Mouse (Mus musculus): ENCODE measurements at regions not wholly inside any gene's neighbourhood (a gene's known extent, or its start where the extent isn't known, plus 50 kb on each side); places are given as distances from the start of the nearest gene placed in this dataset.

GRCm38 (mm10) chr11:32907520-32908233 is 83.3 kb upstream of the Smim23 start:
- no peaks in the 10 kb centered on the region for H3K27me3 ChIP-seq (ENCODE audit: control insufficient read depth, insufficient read depth, low read length)
- no peak overlapping the region for H3K27ac ChIP-seq (ENCODE audit: low read depth, low read length)
- WGBS = 46% methylated on average over 10 of the region's 10 CpGs
- ATAC-seq (ENCODE audit: low FRiP score, low TSS enrichment) = 0 out of 2 replicates have a peak, but pooled peaks have one; percentile 68
- H3K4me3 ChIP-seq (ENCODE audit: low read length) = no peak overlapping the region
- no peak overlapping the region for H3K4me2 ChIP-seq (replicated peaks; ENCODE audit: low read depth, low read length)
- H3K9me3 ChIP-seq (ENCODE audit: control insufficient read depth, low read length) = no peaks in the 10 kb centered on the region
- peaks cover 8% of the 10 kb centered on the region for H3K4me1 ChIP-seq (ENCODE audit: control insufficient read depth, insufficient read depth, low read length)
- no peaks in the 10 kb centered on the region for H3K36me3 ChIP-seq (ENCODE audit: control insufficient read depth, insufficient read depth, low read length)
- no peak overlapping the region for H3K9ac ChIP-seq (ENCODE audit: low read depth, low read length)

- Histone ChIP-seq H3K27me3 (ENCODE audit: control insufficient read depth, insufficient read depth, low read length) (no peaks in the 10 kb centered on the region), H3K27ac (ENCODE audit: low read depth, low read length) (no peak overlapping the region), H3K9me3 (ENCODE audit: control insufficient read depth, low read length) (no peaks in the 10 kb centered on the region), H3K36me3 (ENCODE audit: control insufficient read depth, insufficient read depth, low read length) (no peaks in the 10 kb centered on the region), H3K4me2 (replicated peaks; ENCODE audit: low read depth, low read length) (no peak overlapping the region), H3K4me1 (ENCODE audit: control insufficient read depth, insufficient read depth, low read length) (peaks cover 8% of the 10 kb centered on the region), H3K9ac (ENCODE audit: low read depth, low read length) (no peak overlapping the region), H3K4me3 (ENCODE audit: low read length) (no peak overlapping the region)
- no peak for ATAC-seq (ENCODE audit: low FRiP score, low TSS enrichment)
Observed at GRCm38 (mm10) chr11:32903970-32904369, 79.6 kb upstream of the Smim23 start.

GRCm38 (mm10) chr11:32903389-32903788 is 79.0 kb upstream of the Smim23 start:
- Histone ChIP-seq H3K36me3 (ENCODE audit: control insufficient read depth, insufficient read depth, low read length) (no peaks in the 10 kb centered on the region), H3K27me3 (ENCODE audit: control insufficient read depth, insufficient read depth, low read length) (no peaks in the 10 kb centered on the region), H3K4me1 (ENCODE audit: control insufficient read depth, insufficient read depth, low read length) (peaks cover 7% of the 10 kb centered on the region), H3K4me2 (replicated peaks; ENCODE audit: low read depth, low read length) (no peak overlapping the region), H3K9ac (ENCODE audit: low read depth, low read length) (no peak overlapping the region), H3K27ac (ENCODE audit: low read depth, low read length) (no peak overlapping the region), H3K9me3 (ENCODE audit: control insufficient read depth, low read length) (no peaks in the 10 kb centered on the region), H3K4me3 (ENCODE audit: low read length) (no peak overlapping the region)
- ATAC-seq (ENCODE audit: low FRiP score, low TSS enrichment) = no peak
- 88% methylated on average over 3 of the region's 3 CpGs for WGBS

GRCm38 (mm10) chr11:32902923-32903322 is 78.5 kb upstream of the Smim23 start:
- no peaks in the 10 kb centered on the region for H3K36me3 ChIP-seq (ENCODE audit: control insufficient read depth, insufficient read depth, low read length)
- no peak for ATAC-seq (ENCODE audit: low FRiP score, low TSS enrichment)
- H3K4me2 ChIP-seq (replicated peaks; ENCODE audit: low read depth, low read length) = no peak overlapping the region
- no peak overlapping the region for H3K27ac ChIP-seq (ENCODE audit: low read depth, low read length)
- WGBS = 32% methylated on average over 10 of the region's 10 CpGs
- H3K4me3 ChIP-seq (ENCODE audit: low read length) = no peak overlapping the region
- H3K4me1 ChIP-seq (ENCODE audit: control insufficient read depth, insufficient read depth, low read length) = peaks cover 2% of the 10 kb centered on the region; the same call in 1 of the 2 replicates
- no peak overlapping the region for H3K9ac ChIP-seq (ENCODE audit: low read depth, low read length)
- H3K9me3 ChIP-seq (ENCODE audit: control insufficient read depth, low read length) = no peaks in the 10 kb centered on the region
- H3K27me3 ChIP-seq (ENCODE audit: control insufficient read depth, insufficient read depth, low read length) = no peaks in the 10 kb centered on the region

- H3K36me3 ChIP-seq (ENCODE audit: control insufficient read depth, insufficient read depth, low read length) = no peaks in the 10 kb centered on the region
- H3K4me1 ChIP-seq (ENCODE audit: control insufficient read depth, insufficient read depth, low read length) = no peaks in the 10 kb centered on the region
- H3K27ac ChIP-seq (ENCODE audit: low read depth, low read length) = no peak overlapping the region
- H3K9me3 ChIP-seq (ENCODE audit: control insufficient read depth, low read length) = no peaks in the 10 kb centered on the region
- no peak for ATAC-seq (ENCODE audit: low FRiP score, low TSS enrichment)
- WGBS = 68% methylated on average over 6 of the region's 6 CpGs
- H3K27me3 ChIP-seq (ENCODE audit: control insufficient read depth, insufficient read depth, low read length) = no peaks in the 10 kb centered on the region
- no peak overlapping the region for H3K4me3 ChIP-seq (ENCODE audit: low read length)
- no peak overlapping the region for H3K9ac ChIP-seq (ENCODE audit: low read depth, low read length)
- H3K4me2 ChIP-seq (replicated peaks; ENCODE audit: low read depth, low read length) = no peak overlapping the region
Observed at GRCm38 (mm10) chr11:32900437-32900836, 76.0 kb upstream of the Smim23 start.

- H3K4me3 ChIP-seq (ENCODE audit: low read length) = no peak overlapping the region
- no peaks in the 10 kb centered on the region for H3K9me3 ChIP-seq (ENCODE audit: control insufficient read depth, low read length)
- H3K4me1 ChIP-seq (ENCODE audit: control insufficient read depth, insufficient read depth, low read length) = no peaks in the 10 kb centered on the region
- no peak overlapping the region for H3K9ac ChIP-seq (ENCODE audit: low read depth, low read length)
- no peaks in the 10 kb centered on the region for H3K36me3 ChIP-seq (ENCODE audit: control insufficient read depth, insufficient read depth, low read length)
- H3K4me2 ChIP-seq (replicated peaks; ENCODE audit: low read depth, low read length) = no peak overlapping the region
- no peaks in the 10 kb centered on the region for H3K27me3 ChIP-seq (ENCODE audit: control insufficient read depth, insufficient read depth, low read length)
- WGBS = 27% methylated on average over 13 of the region's 13 CpGs
- H3K27ac ChIP-seq (ENCODE audit: low read depth, low read length) = no peak overlapping the region
- ATAC-seq (ENCODE audit: low FRiP score, low TSS enrichment) = 0 out of 2 replicates have a peak, but pooled peaks have one; percentile 50
Observed at GRCm38 (mm10) chr11:32899604-32900216, 75.3 kb upstream of the Smim23 start.

GRCm38 (mm10) chr11:32895400-32895799 is 71.0 kb upstream of the Smim23 start:
- H3K4me2 ChIP-seq (replicated peaks; ENCODE audit: low read depth, low read length) = no peak overlapping the region
- H3K36me3 ChIP-seq (ENCODE audit: control insufficient read depth, insufficient read depth, low read length) = no peaks in the 10 kb centered on the region
- no peak overlapping the region for H3K27ac ChIP-seq (ENCODE audit: low read depth, low read length)
- 82% methylated on average over 3 of the region's 3 CpGs for WGBS
- no peaks in the 10 kb centered on the region for H3K27me3 ChIP-seq (ENCODE audit: control insufficient read depth, insufficient read depth, low read length)
- no peaks in the 10 kb centered on the region for H3K9me3 ChIP-seq (ENCODE audit: control insufficient read depth, low read length)
- no peak for ATAC-seq (ENCODE audit: low FRiP score, low TSS enrichment)
- H3K9ac ChIP-seq (ENCODE audit: low read depth, low read length) = no peak overlapping the region
- H3K4me3 ChIP-seq (ENCODE audit: low read length) = no peak overlapping the region
- H3K4me1 ChIP-seq (ENCODE audit: control insufficient read depth, insufficient read depth, low read length) = no peaks in the 10 kb centered on the region

GRCm38 (mm10) chr11:32893146-32893903 is 68.9 kb upstream of the Smim23 start:
- no peaks in the 10 kb centered on the region for H3K4me1 ChIP-seq (ENCODE audit: control insufficient read depth, insufficient read depth, low read length)
- ATAC-seq (ENCODE audit: low FRiP score, low TSS enrichment) = no peak

GRCm38 (mm10) chr11:32892496-32892895 is 68.1 kb upstream of the Smim23 start:
- H3K4me2 ChIP-seq (replicated peaks; ENCODE audit: low read depth, low read length) = no peak overlapping the region
- no peak overlapping the region for H3K9ac ChIP-seq (ENCODE audit: low read depth, low read length)
- no peak overlapping the region for H3K4me3 ChIP-seq (ENCODE audit: low read length)
- H3K4me1 ChIP-seq (ENCODE audit: control insufficient read depth, insufficient read depth, low read length) = no peaks in the 10 kb centered on the region
- WGBS = 88% methylated on average over 5 of the region's 5 CpGs
- no peaks in the 10 kb centered on the region for H3K36me3 ChIP-seq (ENCODE audit: control insufficient read depth, insufficient read depth, low read length)
- H3K27me3 ChIP-seq (ENCODE audit: control insufficient read depth, insufficient read depth, low read length) = no peaks in the 10 kb centered on the region
- H3K9me3 ChIP-seq (ENCODE audit: control insufficient read depth, low read length) = no peaks in the 10 kb centered on the region
- H3K27ac ChIP-seq (ENCODE audit: low read depth, low read length) = no peak overlapping the region
- ATAC-seq (ENCODE audit: low FRiP score, low TSS enrichment) = no peak

More at GRCm38 (mm10) chr11:32893146-32893903, 68.9 kb upstream of the Smim23 start:
- 68% methylated on average over 11 of the region's 11 CpGs for WGBS
- H3K4me3 ChIP-seq (ENCODE audit: low read length) = no peak overlapping the region
- no peaks in the 10 kb centered on the region for H3K9me3 ChIP-seq (ENCODE audit: control insufficient read depth, low read length)
- H3K27me3 ChIP-seq (ENCODE audit: control insufficient read depth, insufficient read depth, low read length) = no peaks in the 10 kb centered on the region
- H3K9ac ChIP-seq (ENCODE audit: low read depth, low read length) = no peak overlapping the region
- no peak overlapping the region for H3K27ac ChIP-seq (ENCODE audit: low read depth, low read length)
- H3K4me2 ChIP-seq (replicated peaks; ENCODE audit: low read depth, low read length) = no peak overlapping the region
- no peaks in the 10 kb centered on the region for H3K36me3 ChIP-seq (ENCODE audit: control insufficient read depth, insufficient read depth, low read length)

All from kidney, embryonic 14.5 days (tissue).